Mouse (Mus musculus) cerebellum, adult 8-10 months (tissue): ENCODE measurements around the gene Pld5.
A peak's percentile ranks its signal among the peaks of the same experiment; 100 is the strongest.

ENCODE experiments used
- DNase-seq: peaks from one replicate; pipeline ENCODE4 v3.0.0; 2022

Pld5 gene

GRCm38 (mm10) chr1:175936282-175936737 is 338.8 kb downstream of the Pld5 start:
- DNase-seq = peak; percentile 87

- no peak for DNase-seq
Observed at GRCm38 (mm10) chr1:175931391-175931790, 343.7 kb downstream of the Pld5 start.

GRCm38 (mm10) chr1:175923848-175924787 is 351.0 kb downstream of the Pld5 start:
- peak; percentile 69 for DNase-seq

GRCm38 (mm10) chr1:175921091-175921490 is 354.0 kb downstream of the Pld5 start:
- no peak for DNase-seq

- DNase-seq = no peak
Observed at GRCm38 (mm10) chr1:175920029-175920428, 355.1 kb downstream of the Pld5 start, which contains the start of gene Gm38100. Gene Gm38100 (plus strand): TSS chr1:175920329.

- DNase-seq = no peak
Observed at GRCm38 (mm10) chr1:175913728-175914303, 361.3 kb downstream of the Pld5 start.
